Mouse (Mus musculus): ENCODE data around the gene Hspa4. TPM values are rescaled to one million over a fixed set of nuclear protein-coding genes. Genes with fewer than 3 reads are reported as not detected.
"Not testable (repeated sequence)": the region's sequence is repeated elsewhere in the genome, so short reads cannot be mapped to it uniquely, and the experiment has no call there.

Gene Hspa4
- polyA plus RNA-seq, 1 experiment from 2014 or later, result 33.7 TPM

DNA sequence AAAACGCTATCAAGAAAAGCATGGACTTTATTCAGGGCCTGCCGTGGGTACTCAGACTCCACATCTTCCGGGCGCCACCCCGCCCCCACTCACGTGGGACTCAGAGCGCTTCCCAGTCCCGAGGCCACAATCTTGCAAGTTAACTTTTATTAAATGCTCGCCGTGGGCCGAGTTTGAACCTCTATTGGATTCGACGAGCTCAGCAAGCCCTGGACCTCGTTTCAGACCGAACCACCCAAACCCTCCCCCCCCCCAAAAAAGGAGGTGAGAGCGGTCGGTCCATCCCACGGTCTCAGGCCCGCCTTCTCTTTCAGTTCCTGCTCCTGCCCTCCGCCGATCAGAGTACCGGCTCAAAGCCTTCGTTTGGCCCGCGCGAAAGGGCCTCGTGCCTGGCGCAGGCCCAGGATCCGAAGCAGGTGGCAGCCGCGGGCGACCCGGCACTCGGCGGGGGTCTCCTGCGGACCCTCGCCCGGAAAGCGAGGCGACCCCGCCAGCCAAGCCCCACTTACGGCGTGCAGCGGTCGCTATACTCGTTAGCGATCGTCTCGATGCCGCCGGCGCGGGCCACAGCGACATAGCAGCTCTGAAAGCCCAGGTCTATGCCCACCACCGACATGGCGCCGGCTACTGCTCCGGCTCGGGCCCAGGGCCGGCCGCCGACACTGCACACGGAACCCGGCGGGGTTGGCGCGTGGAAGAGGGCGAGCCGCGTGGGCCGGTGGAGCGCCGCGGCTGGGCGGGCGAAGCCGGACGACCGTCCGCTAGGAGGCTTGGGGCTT lies 517 bp downstream of the Hspa4 start:
- H3K4me1 ChIP-seq (ENCODE audit: control insufficient read depth, low read depth, low read length), result peaks cover 37% of the 10 kb centered on the region
- H3K4me3 ChIP-seq (ENCODE audit: low read depth, low read length), result peak overlapping the region; percentile 100
- H3K9ac ChIP-seq (ENCODE audit: low read depth, low read length), result peak overlapping the region; percentile 99
- H3K27me3 ChIP-seq (ENCODE audit: control insufficient read depth, insufficient read depth, low read depth, low read length), result no peaks in the 10 kb centered on the region
- WGBS (ENCODE audit: insufficient replicate concordance), result under 1% methylated on average over 80 of the region's 80 CpGs
- peak; percentile 53 for ATAC-seq (ENCODE audit: low read depth)
- no peaks in the 10 kb centered on the region for H3K9me3 ChIP-seq (replicated peaks; ENCODE audit: control insufficient read depth, low read length)
- H3K27ac ChIP-seq (ENCODE audit: low read length), result peak overlapping the region; percentile 100
- peaks cover 4% of the 10 kb centered on the region for H3K36me3 ChIP-seq (ENCODE audit: control insufficient read depth, insufficient read depth)
- peak overlapping the region; percentile 93 for H3K4me2 ChIP-seq (ENCODE audit: low read depth, low read length)

DNA sequence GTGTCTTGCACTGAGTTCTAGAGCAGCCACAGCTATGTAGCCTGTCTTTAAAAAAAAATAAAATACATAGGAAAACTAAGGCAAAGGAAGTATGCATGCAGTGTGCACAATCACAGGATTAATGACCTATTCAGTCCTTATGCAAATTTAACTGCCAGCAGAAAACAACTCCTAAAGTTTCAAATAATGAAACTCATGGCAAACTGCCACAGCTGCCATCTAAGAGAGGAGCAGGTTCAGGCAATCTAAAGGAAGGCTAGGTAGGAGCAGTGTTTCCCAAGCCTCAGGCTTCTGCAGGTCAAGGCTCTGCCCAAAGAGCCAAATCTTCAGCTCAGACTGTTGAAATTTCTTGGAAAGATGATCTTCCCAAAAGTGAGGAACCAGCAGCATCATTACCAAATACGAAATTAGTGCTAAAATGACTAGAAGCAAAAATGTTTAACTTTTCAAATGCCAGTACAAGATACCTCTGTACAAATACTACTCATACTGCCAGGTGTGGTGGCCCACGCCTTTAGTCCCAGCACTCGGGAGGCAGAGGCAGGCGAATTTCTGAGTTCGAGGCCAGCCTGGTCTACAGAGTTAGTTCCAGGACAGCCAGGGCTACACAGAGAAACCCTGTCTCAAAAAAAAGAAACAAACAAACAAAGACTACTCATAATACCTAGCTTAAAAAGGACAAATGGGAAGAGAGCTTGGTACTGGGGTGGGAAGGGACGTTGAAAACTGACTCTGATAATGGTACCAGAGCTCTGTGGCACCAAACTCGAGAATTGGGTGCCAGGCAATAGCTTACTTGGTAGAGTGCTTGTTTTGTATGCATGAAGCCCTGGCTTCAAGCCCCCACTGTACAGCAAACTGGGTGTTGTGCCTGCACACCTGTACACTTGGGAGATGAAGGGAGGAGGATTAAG lies 2.1 kb downstream of the Hspa4 start:
- no peak for ATAC-seq (ENCODE audit: low read depth)
- peaks cover 44% of the 10 kb centered on the region for H3K4me1 ChIP-seq (ENCODE audit: control insufficient read depth, low read depth, low read length)
- peaks cover 6% of the 10 kb centered on the region for H3K36me3 ChIP-seq (ENCODE audit: control insufficient read depth, insufficient read depth)
- H3K4me2 ChIP-seq (ENCODE audit: low read depth, low read length), result peak overlapping the region; percentile 93
- H3K27me3 ChIP-seq (ENCODE audit: control insufficient read depth, insufficient read depth, low read depth, low read length), result no peaks in the 10 kb centered on the region
- H3K4me3 ChIP-seq (ENCODE audit: low read depth, low read length), result peak overlapping the region; percentile 100
- no peak overlapping the region for H3K27ac ChIP-seq (ENCODE audit: low read length)
- H3K9me3 ChIP-seq (replicated peaks; ENCODE audit: control insufficient read depth, low read length), result no peaks in the 10 kb centered on the region
- WGBS (ENCODE audit: insufficient replicate concordance), result 70% methylated on average over 7 of the region's 7 CpGs
- no peak overlapping the region for H3K9ac ChIP-seq (ENCODE audit: low read depth, low read length)

DNA sequence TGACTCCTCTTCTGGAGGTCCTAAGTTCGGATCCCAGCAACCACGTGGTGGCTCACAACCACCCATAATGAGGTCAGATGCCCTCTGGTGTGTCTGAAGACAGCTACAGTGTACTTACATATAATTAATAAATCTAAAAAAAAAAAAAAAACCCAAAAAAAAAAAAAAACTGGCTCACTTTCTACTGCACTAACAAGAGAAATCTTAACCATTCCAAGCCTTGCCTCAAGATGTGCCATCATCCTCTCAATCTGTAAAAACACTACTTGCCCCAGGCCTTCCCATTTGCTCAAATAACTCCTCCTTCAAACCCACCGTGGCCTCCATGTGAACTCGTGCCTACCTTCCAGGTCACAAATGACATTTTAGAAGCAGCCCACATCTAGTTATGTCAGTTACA lies 3.4 kb downstream of the Hspa4 start:
- 50% methylated on average over 4 of the region's 4 CpGs for WGBS (ENCODE audit: insufficient replicate concordance)
- peaks cover 7% of the 10 kb centered on the region for H3K36me3 ChIP-seq (ENCODE audit: control insufficient read depth, insufficient read depth)

DNA sequence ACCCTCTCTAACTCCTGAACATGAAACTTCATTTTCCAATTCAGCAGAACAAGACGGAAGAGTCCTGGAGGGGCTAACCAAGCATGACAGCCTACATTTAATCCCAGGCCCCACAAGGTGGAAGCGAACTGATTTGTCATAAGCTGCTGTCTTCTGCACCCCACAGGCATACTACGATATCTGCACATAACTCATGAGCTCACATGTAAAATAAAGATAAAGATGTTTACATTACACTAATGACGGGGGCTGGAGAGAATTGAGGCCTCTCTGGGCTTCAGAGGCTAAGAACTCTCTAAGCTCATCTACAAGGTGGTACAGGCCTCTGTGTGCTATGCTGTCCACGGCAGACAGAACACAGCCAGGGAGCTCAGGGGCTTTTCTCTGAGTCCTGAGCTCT lies 5.8 kb downstream of the Hspa4 start:
- Histone ChIP-seq H3K4me1 (ENCODE audit: control insufficient read depth, low read depth, low read length) (peaks cover 34% of the 10 kb centered on the region), H3K9ac (ENCODE audit: low read depth, low read length) (no peak overlapping the region), H3K4me3 (ENCODE audit: low read depth, low read length) (no peak overlapping the region), H3K27ac (ENCODE audit: low read length) (peak overlapping the region; percentile 59), H3K9me3 (replicated peaks; ENCODE audit: control insufficient read depth, low read length) (no peaks in the 10 kb centered on the region), H3K27me3 (ENCODE audit: control insufficient read depth, insufficient read depth, low read depth, low read length) (no peaks in the 10 kb centered on the region), H3K4me2 (ENCODE audit: low read depth, low read length) (no peak overlapping the region), H3K36me3 (ENCODE audit: control insufficient read depth, insufficient read depth) (peaks cover 20% of the 10 kb centered on the region)
- WGBS (ENCODE audit: insufficient replicate concordance), result 46% methylated on average over 5 of the region's 5 CpGs
- peak; percentile 82 for ATAC-seq (ENCODE audit: low read depth)

More for the DNA sequence above, 3.4 kb downstream of the Hspa4 start:
- H3K9me3 ChIP-seq (replicated peaks; ENCODE audit: control insufficient read depth, low read length), result no peaks in the 10 kb centered on the region
- H3K4me2 ChIP-seq (ENCODE audit: low read depth, low read length), result no peak overlapping the region
- H3K4me1 ChIP-seq (ENCODE audit: control insufficient read depth, low read depth, low read length), result peaks cover 44% of the 10 kb centered on the region
- no peaks in the 10 kb centered on the region for H3K27me3 ChIP-seq (ENCODE audit: control insufficient read depth, insufficient read depth, low read depth, low read length)
- H3K4me3 ChIP-seq (ENCODE audit: low read depth, low read length), result no peak overlapping the region
- no peak for ATAC-seq (ENCODE audit: low read depth)
- no peak overlapping the region for H3K9ac ChIP-seq (ENCODE audit: low read depth, low read length)
- H3K27ac ChIP-seq (ENCODE audit: low read length), result no peak overlapping the region

DNA sequence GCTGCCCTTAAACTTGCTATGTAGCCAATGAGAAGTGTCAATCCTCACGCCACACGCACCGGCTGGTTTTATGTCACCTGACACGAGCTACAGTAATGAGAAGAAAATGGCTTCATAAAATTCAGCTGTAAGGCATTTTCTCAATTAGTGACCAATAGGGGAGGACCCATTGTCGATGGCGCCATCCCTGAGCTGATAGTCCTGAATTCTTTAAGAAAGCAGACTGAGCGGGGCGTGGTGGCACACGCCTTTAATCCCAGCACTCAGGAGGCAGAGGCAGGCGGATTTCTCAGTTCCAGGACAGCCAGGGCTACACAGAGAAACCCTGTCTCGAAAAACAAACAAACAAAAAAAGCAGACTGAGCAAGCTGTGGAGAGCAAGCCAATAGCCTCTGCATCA lies 9.4 kb downstream of the Hspa4 start:
- Histone ChIP-seq H3K27ac (ENCODE audit: low read length) (no peak overlapping the region), H3K36me3 (ENCODE audit: control insufficient read depth, insufficient read depth) (peaks cover 45% of the 10 kb centered on the region), H3K4me1 (ENCODE audit: control insufficient read depth, low read depth, low read length) (peaks cover 9% of the 10 kb centered on the region), H3K4me3 (ENCODE audit: low read depth, low read length) (no peak overlapping the region), H3K4me2 (ENCODE audit: low read depth, low read length) (no peak overlapping the region), H3K27me3 (ENCODE audit: control insufficient read depth, insufficient read depth, low read depth, low read length) (no peaks in the 10 kb centered on the region), H3K9me3 (replicated peaks; ENCODE audit: control insufficient read depth, low read length) (no peaks in the 10 kb centered on the region), H3K9ac (ENCODE audit: low read depth, low read length) (no peak overlapping the region)
- WGBS (ENCODE audit: insufficient replicate concordance), result 80% methylated on average over 11 of the region's 11 CpGs
- no peak for ATAC-seq (ENCODE audit: low read depth)

DNA sequence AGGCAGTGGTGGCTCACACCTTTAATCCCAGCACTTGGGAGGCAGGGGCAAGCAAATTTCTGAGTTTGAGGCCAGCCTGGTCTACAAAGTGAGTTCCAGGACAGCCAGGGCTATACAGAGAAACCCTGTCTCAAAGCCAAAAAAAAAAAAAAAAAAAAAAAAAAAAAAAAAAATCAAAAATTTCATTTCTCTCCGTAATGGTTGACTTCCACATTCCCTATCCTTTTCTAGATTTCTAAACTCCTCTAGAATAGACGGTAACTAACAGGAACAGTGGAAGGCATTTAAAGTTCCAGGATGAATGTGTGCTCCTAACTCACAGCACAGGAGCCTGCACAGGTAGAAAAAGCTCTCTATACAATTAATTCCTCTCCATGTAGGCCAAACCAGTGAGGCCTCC lies 10.1 kb downstream of the Hspa4 start:
- not testable (repeated sequence) for H3K27ac ChIP-seq (ENCODE audit: low read length); ATAC-seq (ENCODE audit: low read depth); H3K4me2 ChIP-seq (ENCODE audit: low read depth, low read length); H3K27me3 ChIP-seq (ENCODE audit: control insufficient read depth, insufficient read depth, low read depth, low read length); H3K4me1 ChIP-seq (ENCODE audit: control insufficient read depth, low read depth, low read length); H3K9ac ChIP-seq (ENCODE audit: low read depth, low read length); H3K9me3 ChIP-seq (replicated peaks; ENCODE audit: control insufficient read depth, low read length); H3K4me3 ChIP-seq (ENCODE audit: low read depth, low read length)
- H3K36me3 ChIP-seq (ENCODE audit: control insufficient read depth, insufficient read depth), result peaks cover 50% of the 10 kb centered on the region
- 75% methylated on average over 2 of the region's 2 CpGs for WGBS (ENCODE audit: insufficient replicate concordance)

DNA sequence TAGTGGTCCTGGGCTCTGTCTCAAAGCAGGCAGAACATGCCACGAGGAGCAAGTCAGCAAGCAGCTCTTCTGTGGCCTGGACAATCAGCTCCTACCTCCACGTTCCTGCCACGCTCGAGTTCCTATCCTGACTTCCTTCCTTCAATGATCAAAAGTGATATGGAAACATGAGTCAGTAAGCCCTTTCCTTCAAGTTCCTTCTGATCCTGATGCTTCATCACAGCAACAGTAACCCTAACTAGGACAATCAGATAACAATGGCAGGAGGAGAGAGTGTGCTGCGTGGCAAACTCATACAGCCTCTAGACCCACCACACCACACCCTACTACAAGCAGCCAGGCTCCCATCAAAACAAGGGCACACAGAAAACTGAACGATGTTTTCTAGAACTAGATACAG lies 14.4 kb downstream of the Hspa4 start:
- Histone ChIP-seq H3K4me2 (ENCODE audit: low read depth, low read length) (no peak overlapping the region), H3K9ac (ENCODE audit: low read depth, low read length) (no peak overlapping the region), H3K4me1 (ENCODE audit: control insufficient read depth, low read depth, low read length) (no peaks in the 10 kb centered on the region), H3K36me3 (ENCODE audit: control insufficient read depth, insufficient read depth) (peaks cover 60% of the 10 kb centered on the region), H3K27me3 (ENCODE audit: control insufficient read depth, insufficient read depth, low read depth, low read length) (no peaks in the 10 kb centered on the region), H3K9me3 (replicated peaks; ENCODE audit: control insufficient read depth, low read length) (no peaks in the 10 kb centered on the region), H3K27ac (ENCODE audit: low read length) (no peak overlapping the region), H3K4me3 (ENCODE audit: low read depth, low read length) (no peak overlapping the region)
- ATAC-seq (ENCODE audit: low read depth), result no peak
- WGBS (ENCODE audit: insufficient replicate concordance), result 53% methylated on average over 6 of the region's 6 CpGs

DNA sequence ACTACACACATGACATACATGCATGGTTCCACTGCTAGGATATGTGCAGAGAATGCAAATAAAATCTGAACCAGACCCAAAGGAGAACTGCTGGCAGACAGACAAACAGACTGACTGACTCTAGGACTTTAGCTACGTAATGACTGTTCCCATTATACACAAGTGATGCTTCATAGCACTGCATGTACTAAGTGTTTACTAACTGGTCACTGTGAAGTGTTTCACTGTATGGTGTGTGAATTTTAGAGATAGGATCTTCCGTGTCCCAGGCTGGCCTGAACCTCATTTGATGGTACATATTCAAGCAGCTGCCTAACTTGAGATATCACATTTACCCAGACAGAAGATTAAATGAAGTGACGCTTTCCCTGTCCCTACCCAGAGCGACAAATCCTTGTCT lies 21.8 kb downstream of the Hspa4 start:
- H3K9ac ChIP-seq (ENCODE audit: low read depth, low read length), result no peak overlapping the region
- H3K27me3 ChIP-seq (ENCODE audit: control insufficient read depth, insufficient read depth, low read depth, low read length), result no peaks in the 10 kb centered on the region
- H3K4me3 ChIP-seq (ENCODE audit: low read depth, low read length), result no peak overlapping the region
- H3K27ac ChIP-seq (ENCODE audit: low read length), result no peak overlapping the region
- H3K9me3 ChIP-seq (replicated peaks; ENCODE audit: control insufficient read depth, low read length), result no peaks in the 10 kb centered on the region
- no peaks in the 10 kb centered on the region for H3K4me1 ChIP-seq (ENCODE audit: control insufficient read depth, low read depth, low read length)
- WGBS (ENCODE audit: insufficient replicate concordance), result 71% methylated on average over 4 of the region's 4 CpGs
- ATAC-seq (ENCODE audit: low read depth), result no peak
- H3K36me3 ChIP-seq (ENCODE audit: control insufficient read depth, insufficient read depth), result peaks cover 36% of the 10 kb centered on the region
- no peak overlapping the region for H3K4me2 ChIP-seq (ENCODE audit: low read depth, low read length)

DNA sequence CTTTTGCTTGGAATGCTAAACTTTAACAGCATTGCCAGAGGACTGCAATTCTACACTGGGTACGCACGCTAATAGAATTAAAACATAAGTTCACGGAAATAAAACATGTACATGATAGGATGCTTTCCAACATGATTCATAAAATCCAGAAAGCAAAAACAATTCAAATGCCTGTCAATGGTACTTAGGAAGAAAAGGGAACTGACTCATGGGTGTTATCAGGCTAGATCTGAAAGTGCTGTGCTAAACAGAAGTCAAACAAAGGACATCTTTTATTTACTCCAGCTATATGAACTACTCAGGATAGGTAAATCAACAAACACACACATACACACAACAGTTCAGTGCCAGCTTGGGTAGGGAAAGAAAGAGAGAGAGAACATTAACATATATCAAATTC lies 24.9 kb downstream of the Hspa4 start:
- ATAC-seq (ENCODE audit: low read depth), result no peak
- no peaks in the 10 kb centered on the region for H3K27me3 ChIP-seq (ENCODE audit: control insufficient read depth, insufficient read depth, low read depth, low read length)
- H3K4me1 ChIP-seq (ENCODE audit: control insufficient read depth, low read depth, low read length), result no peaks in the 10 kb centered on the region
- H3K4me2 ChIP-seq (ENCODE audit: low read depth, low read length), result no peak overlapping the region
- H3K27ac ChIP-seq (ENCODE audit: low read length), result no peak overlapping the region
- H3K36me3 ChIP-seq (ENCODE audit: control insufficient read depth, insufficient read depth), result peaks cover 49% of the 10 kb centered on the region
- H3K9ac ChIP-seq (ENCODE audit: low read depth, low read length), result no peak overlapping the region
- 91% methylated on average over 3 of the region's 3 CpGs for WGBS (ENCODE audit: insufficient replicate concordance)
- H3K4me3 ChIP-seq (ENCODE audit: low read depth, low read length), result no peak overlapping the region
- no peaks in the 10 kb centered on the region for H3K9me3 ChIP-seq (replicated peaks; ENCODE audit: control insufficient read depth, low read length)

Data from liver, embryonic 16.5 days (tissue).